Mouse (Mus musculus): ENCODE results near the gene Gm11444.

DNA sequence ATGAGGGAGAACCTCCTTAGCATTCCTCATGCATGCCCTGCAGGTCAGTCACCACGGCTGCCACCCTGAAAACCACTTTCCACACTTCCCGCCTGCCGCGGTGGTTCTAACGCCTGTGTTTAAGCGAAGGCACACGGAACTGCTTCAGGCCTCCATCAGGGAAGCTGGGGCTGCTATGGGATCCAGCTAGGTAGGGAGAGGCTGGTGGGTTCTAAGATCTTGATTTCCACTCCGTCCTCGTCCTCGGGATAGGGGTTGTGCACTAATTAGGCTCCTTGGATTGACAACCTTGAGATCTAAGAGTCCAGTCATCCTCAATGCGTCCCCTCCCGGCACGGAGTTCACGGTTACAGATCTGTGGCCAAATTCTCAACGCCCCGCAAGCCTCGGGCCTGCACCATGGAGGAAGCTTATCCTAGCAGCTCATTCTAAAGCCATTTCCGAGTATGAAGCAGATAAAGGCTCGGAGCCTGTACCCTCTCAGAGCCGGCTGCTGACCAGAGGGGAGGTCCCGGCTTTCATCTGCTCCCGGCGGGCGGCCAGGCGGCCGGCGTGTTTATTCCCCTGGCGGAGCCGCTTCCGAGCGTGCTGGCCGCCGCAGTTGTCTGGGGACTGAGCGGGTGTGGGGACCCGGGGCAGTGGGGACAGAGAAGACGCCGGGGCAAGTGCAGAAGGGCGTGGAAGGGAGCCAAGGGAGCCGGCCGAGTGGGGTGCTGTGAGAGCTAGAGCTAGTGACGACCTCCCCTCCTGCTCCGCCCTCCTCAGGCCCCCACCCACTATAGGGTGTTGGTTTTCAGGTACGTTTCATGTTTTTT lies 44.8 kb upstream of the Gm11444 start:
- TF ChIP-seq CTCF (IDR thresholded peaks at IDR 0.05; ENCODE audit: low read depth): no peak
- no peak for TF ChIP-seq EP300 (IDR thresholded peaks at IDR 0.05; ENCODE audit: low read depth)
